Mouse (Mus musculus) layer of hippocampus, adult 18-20 months (tissue): ENCODE data around the gene Pklr. TPM values are rescaled to one million over a fixed set of nuclear protein-coding genes. Genes with fewer than 3 reads are reported as not detected.

Experiments
- DNase-seq, 2 experiments: peaks; one replicate each; pipeline ENCODE4 v3.0.0; 2022; ENCODE audit warnings: low spot score in 2 of 2
- total RNA-seq, 2 experiments: library from RNA; stranded (reverse); gene quantifications; 2 replicates each; pipeline ENCODE4 v1.2.3; 2021

The Pklr gene
- total RNA-seq, 2 experiments from 2014 or later: 0.15 TPM; not detected in 1

DNA sequence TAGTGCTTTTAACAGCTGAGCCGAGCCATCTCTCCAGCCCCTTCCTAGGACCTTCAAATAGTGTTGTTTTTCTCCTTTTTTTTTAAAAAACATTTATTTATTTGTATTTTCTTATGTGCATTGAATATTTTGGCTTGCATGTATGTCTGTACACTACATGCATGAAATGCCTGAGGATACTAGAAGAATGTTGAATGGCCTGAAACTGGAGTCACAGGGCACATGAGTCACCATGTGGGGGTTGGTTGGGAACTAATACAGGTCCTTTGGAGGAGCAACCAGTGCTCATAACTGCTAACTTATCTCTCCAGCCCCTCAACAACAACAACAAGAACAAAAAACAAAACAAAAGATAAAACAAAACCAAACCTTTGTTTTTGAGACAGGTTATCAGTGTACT lies 27.2 kb downstream of the Pklr start:
- no peak for DNase-seq

DNA sequence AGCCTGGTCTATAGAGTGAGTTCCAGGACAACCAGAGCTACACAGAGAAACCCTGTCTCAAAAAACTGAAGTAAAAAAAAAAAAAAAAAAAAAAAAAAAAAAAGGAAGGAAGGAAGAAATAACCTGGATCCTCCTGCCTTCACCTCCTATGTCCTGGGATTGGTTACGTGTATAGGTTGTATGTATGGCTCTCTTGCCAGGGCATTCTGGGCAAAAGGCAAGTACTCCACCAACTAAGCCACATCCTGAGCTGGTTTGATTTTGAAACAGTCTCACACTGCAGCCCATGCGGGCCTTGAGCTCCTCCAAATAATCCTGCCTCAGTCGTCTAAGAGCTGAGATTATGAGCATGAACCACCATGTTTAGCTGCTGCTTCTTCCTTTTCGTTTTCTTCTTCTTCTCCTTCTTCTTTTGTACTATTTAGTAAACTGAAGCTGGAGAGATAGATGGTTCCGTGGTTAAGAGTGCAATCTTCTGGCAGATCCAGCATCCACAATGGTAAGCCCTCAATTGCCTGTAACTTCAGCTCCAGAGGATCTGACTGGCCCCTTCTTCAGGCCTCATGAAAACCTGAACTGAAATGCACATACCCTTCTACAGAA lies 27.8 kb downstream of the Pklr start:
- no peak for DNase-seq

DNA sequence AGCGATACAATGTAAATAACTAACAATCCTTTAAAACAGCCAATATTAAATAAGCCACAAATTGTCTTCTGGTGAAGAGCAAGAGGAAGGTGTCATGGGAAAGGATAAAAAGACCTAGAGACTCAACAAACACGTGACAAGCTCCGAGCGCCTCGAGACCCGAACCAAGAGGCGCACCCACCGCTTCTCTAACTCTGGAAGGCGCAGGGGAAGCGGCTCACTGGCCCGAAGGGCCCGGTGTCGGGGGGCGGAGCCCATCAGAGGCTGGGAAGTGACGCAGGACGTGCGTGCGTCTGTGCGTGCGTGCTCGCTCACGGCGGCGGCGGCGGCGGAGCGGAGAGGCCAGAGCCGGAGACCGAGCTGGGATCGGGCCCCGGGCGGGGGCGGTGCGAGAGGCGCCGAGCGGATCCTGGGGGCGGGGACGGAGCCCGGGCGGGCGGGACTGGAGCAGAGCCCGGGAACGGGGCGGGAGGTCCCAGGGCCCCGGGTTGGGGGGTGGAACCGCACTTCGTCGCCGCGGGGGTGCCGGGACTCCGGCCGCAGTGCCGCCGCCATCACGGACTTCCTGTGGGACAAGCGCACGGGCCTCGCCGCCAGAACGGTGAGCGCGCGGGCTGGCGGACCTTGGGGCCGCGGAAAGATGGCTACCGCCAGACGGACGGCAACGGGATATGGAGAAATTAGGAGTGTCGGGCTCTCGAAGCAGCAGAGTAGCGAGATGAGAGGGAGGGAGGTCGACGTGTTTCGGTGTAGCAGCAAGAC lies 28.7 kb downstream of the Pklr start, which contains the start of gene Clk2:
Clk2 (plus strand) TSS at position 290 of the 762 bp plus-strand sequence.
- peak; percentile 93 to 95 for DNase-seq

DNA sequence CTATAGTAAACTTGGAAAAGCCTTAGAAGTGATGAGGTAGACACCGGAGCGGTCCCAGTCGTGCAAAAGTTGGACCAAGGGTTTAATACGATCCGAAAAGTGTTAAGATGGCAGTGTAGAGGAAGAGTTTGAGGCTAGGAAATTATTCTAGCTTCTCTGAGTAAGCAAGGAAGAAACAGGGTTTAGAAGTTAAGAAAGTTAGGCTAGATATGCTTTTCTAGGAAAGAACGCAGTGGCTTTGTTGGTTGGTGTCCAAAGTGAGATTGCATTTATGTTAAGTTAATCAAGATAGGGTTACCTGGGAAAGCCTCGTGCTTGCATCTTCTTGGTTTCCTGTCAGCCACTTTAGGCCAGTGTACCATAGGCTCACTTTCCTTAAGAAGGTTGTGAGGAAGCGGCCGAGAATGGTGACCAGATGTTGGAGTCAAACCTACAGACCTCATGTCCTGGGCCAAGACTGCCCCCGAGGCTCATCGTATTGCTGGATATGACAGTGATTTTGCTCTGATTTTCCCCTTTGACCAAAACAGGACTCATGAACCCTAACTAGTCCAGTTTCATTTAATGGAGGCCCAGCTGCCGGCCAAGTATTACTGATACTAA lies 29.4 kb downstream of the Pklr start:
- no peak for DNase-seq

DNA sequence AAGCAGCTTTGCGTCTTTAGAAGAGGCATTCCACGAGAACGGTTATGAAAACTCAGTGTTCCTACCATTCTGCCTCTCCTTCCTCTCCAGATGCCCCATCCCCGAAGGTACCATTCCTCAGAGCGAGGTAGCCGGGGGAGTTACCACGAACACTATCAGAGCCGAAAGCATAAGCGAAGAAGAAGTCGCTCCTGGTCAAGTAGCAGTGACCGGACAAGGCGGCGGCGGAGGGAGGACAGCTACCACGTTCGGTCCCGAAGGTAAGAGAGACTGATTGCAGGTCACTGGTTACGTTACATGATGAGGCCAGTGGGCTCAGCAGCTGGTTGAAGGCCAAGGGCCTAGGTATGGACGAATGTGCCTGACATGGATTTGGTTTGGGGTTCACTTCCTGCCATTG lies 31.0 kb downstream of the Pklr start:
- no peak for DNase-seq

DNA sequence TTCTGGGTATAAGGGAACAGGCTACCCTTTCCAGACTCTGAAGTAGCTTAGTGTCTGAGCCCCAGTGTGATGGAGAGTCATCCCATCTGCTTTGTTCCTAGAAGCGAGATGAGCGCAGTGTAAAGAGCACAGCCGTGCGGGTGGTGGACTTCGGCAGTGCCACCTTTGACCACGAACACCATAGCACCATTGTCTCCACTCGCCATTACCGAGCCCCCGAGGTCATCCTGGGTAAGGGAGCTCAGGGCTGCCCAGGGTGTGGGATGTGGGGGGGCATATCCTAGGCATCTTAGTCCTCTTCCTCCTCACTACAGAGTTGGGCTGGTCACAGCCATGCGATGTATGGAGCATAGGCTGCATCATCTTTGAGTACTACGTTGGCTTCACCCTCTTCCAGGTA lies 38.9 kb downstream of the Pklr start:
- no peak for DNase-seq

DNA sequence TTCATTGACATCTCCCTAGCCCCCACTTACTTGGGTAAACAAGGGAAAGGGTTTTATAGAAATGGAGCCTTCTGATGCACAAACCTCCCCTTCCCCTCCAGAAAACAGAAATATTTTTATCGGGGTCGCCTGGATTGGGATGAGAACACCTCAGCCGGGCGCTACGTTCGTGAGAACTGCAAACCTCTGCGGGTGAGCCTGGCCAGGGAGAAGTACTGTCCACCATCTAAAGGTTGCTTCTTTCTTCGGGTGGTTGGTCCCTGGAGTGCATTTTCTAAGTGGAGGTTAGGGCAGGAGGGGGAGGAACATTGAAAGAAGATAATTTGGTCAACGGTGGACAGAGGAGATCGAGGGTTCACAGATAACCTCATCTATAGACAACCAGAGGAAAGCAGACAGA lies 39.6 kb downstream of the Pklr start:
- DNase-seq: no peak

DNA sequence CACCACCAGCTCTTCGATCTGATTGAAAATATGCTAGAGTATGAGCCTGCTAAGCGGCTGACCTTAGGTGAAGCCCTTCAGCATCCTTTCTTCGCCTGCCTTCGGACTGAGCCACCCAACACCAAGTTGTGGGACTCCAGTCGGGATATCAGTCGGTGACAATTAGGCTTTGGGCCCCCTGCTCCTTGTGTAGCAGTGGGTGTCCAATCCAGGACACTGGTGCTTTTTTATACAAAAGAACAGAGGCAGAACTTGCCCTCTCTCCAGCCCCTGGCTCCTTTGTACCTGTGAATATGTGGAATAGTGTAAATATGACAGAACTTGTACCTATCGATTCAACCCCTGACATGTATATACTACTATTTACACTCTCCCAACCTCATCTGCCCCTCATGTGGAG lies 40.5 kb downstream of the Pklr start:
- no peak for DNase-seq

DNA sequence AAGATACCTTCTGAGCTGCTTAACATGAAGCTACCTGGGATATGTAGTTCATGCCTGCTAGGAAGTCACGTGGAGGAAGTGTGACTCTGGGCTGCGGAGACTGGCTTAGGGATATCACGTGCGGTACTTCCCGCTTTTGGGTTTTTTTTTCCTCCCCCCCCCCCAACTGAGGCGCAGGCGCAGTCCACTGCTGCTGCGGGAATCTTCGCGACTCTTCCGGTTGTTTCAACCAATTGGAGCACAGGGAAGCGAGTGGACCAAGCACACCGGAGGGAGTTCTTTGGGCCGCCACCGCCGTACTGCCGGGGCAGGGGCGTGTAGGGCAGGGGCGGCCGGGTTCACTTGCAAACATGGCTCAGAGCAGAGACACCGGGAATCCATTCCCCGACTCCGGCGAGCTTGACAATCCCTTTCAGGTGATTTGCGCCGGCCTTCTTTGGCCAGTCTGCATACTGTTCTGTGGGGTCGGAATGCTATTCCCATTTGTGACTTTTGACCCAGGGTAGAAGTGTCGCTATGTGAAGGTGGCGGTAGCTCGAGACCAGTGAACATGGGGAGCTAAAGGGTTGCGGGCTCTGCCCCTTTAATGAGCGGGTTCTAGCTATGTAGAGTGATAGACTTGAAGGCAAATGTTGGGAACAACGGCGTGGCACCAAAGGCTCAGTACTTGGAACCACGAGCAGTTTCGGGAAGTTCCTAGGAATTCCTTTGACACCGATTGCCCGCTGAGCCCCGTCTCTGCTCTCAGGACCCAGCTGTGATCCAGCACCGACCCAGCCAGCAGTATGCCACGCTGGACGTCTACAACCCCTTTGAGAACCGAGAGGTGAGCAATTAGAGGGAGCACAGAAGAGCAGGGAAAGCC lies 41.5 kb downstream of the Pklr start, which contains the start of gene Scamp3:
Scamp3 (plus strand) TSS at position 232 of the 865 bp plus-strand sequence.
- peak; percentile 80 to 94 for DNase-seq

DNA sequence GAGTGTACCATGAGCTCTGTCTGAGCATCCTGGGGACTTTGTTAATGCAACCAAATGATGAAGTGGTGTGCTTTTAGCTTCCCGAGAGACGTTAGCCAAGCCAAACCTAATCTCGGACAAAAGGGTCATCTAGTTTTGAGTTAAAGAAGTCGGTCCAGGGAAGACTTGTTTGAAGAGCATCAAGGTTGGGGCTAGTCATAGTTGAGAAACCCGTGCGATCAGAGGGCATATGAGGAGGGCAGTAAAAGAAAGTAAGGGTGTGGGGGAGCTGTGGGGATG lies 42.1 kb downstream of the Pklr start:
- DNase-seq: no peak

DNA sequence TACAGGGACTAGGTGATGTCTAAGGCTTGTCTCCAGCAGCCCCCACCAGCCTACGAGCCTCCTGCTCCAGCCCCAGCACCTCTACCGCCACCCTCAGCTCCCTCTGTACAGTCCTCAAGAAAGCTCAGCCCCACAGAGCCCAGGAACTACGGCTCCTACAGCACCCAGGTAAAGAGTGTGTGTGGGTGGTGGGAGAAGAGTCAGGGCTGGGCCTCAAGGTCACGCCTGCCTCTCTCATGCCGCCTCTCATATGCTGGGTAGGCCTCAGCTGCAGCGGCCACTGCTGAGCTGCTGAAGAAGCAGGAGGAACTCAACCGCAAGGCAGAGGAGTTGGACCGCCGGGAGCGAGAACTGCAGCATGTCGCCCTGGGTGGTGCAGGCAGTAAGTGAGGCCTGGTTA lies 43.1 kb downstream of the Pklr start:
- no peak for DNase-seq

DNA sequence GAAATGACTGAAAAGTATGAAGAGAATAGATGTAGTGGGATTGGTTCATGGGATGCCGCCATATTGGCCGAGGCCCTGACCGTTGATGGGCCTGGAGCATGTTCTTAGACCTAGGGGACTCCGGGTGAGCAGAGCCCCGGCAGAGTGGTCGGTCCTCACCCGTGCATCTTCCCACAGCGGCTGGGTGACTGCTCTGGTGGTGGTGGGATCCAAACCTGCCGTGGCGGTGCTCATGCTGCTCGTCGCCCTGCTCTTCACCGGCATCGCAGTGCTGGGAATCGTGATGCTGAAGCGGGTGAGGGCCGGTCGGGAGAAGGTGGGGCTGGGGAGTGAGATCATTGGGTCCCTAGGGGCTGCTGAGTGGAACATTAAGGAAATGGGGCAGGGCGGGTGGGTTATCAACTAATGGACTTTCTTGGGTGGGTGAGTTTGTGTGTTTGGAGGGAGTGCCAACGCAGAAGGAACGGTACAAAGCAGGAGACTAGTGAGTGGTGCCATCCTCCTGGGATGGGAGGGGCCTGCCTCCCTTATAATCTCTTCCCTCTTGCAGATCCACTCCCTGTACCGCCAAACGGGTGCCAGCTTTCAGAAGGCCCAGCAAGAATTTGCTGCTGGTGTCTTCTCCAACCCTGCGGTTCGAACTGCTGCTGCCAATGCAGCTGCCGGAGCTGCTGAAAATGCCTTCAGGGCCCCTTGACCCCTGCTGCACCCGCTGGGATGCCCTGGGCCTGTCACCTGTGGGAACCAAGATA lies 46.0 kb downstream of the Pklr start:
- DNase-seq: no peak

DNA sequence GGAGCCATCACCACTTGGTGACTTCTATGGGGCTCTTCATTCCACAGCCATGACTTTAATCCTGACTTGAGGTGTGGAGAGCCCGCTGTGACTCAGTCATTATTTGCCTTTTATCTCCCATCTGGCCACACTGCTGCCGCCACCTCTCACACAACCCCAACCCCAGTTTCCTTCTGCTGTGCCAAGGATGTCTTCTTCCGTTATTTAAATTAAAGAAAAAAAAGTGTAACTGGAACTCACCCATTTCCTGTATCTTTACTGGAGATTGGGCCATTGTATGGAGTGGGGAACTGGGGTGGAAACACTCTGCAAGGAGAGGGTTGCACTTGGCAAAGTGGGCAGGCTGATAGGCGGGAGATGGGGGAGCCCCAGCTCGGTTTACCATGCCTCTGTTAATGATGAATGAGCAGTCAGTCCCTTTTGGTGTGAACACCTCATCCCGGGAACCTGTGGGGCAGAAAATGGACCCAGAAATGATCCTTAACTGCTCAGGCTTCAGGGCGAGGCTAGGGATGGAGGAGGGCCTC lies 46.7 kb downstream of the Pklr start:
- no peak for DNase-seq

DNA sequence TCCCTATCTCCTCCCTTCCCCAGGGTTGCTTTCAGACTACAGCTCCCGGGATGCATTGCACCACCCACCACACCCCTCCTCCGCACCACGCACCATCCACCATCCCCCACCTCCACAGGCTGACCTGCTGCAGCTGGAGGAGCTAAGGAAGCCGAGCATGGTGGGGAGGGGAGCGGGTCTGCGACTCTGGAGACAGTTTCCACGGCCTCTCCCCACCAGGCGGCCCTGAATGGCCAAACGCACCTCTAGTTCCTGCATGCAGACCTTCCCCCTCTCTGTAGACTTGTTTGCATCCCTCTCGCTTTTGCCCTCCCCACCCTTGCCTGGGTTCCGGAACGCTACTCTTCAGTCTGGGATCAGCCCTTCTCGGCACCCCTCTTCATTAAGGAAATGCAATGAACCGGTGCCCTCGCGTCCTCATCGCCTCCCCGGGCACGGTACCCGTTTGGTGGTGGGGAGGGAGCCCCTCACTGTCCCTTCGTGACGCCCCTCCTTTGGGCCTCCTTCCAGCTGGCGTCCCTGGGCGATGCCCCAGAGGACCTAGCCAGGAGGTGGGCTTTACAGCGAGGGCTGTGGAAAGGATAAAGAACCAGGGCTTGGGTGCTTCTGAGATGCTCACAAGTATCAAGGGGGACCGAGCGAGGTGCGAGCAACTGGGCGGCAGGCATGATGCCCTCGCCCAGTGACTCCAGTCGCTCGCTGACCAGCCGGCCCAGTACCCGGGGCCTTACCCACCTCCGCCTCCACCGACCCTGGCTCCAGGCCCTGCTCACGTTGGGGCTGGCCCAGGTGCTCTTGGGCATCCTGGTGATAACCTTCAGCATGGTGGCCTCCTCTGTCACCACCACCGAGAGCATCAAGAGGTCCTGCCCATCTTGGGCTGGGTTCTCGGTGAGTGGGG lies 47.4 kb downstream of the Pklr start, which contains the start of gene Fam189b:
Fam189b (plus strand) TSS at position 86 of the 901 bp plus-strand sequence.
- peak; percentile 94 to 95 for DNase-seq

DNA sequence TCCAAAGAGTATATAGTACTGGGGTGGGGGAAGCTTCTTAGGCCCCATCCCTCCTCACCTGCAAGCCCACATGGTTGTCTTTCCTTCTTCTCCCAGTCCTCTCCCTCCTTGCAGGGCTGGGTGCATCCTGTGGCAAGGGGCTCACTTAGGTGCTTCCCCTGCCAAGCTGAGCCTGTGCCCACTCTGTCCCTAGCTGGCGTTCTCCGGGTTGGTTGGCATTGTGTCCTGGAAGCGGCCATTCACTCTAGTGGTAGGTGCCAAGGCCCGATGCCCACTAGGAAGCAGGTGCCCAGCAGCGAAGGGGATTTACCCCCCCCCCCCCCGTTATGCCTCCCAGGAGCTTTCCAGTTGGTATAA lies 48.0 kb downstream of the Pklr start:
- no peak for DNase-seq

DNA sequence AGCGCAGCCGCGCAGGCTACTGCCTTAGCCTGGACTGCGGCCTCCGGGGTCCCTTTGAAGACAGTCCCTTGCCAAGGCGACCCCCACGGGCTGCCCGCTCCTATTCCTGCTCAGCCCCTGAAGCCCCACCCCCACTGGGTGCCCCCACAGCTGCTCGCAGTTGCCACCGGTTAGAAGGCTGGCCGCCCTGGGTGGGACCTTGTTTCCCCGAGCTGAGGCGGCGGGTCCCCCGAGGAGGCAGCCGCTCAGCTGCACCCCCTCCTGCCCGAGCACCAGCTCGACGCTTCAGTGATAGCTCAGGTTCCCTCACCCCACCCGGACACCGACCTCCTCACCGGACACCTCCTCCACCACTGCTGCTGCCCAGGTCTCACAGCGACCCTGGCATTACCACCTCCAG lies 51.3 kb downstream of the Pklr start:
- DNase-seq: no peak

DNA sequence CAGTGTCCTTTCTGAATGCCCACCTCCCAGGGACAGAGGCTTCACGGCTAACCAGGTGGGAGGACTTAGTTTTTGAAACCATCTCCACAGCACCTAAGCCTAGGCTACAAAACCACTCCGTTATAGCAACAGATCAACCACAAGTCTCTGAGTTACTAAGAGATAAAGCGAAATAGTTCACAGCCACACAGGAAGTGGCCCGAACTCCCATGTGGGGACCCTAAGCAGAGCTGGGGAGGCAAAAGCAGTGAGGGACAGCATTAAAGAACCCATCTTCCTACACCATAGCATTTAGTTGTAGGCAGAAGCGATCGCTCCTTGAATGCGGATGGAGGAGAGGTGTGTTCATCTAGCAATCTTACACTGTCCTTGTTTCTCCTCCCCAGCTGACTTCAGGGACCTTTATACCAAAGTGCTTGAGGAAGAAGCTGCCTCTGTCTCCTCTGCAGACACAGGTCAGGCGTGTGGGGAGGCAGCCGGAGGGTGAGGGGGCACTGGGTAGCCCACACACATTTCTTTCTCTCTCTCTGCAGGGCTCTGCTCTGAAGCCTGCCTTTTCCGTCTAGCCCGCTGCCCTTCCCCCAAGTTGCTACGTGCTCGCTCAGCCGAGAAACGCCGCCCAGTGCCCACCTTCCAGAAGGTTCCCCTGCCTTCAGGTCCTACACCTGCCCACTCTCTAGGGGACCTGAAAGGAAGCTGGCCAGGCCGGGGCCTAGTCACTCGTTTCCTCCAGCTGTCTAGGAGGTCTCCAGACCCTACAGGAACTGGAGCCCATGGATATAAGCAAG lies 51.9 kb downstream of the Pklr start:
- no peak for DNase-seq

DNA sequence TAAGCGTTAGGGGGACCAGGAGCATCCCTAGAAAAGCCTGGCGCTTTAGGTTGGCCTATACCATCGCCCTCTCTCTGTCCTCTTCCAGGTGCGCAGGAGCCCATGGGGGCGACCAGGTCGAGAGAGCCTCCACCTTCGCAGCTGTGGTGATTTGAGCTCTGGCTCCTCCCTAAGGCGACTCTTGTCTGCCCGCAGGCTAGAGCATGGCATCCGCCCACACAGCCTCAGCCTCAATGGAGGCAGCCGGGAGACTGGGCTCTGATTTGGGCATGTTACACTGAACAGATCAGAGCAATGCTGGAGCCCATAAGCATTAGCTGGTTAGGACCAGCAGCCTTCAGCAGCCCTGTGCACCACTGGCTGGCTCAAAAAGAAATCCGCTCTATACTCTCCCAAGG lies 52.5 kb downstream of the Pklr start:
- DNase-seq: no peak

DNA sequence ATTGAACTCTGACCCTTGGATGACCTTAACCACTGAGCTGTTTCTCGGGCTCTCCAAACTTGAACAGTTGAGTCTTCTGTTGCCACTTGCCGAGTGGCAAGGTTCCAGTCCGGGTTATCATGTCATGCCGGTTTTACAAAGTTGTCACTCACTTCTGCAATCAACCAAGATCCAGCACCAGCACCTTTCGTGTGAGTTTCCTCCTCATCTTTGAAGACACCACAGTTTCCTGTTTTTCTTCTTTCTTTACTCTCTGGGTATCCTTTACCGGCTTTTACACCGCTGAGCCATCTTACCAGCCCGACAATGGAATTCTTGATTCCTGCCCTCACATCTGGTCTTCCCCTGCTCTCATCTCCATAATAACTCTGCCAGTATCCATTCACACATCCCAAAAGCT lies 54.5 kb downstream of the Pklr start:
- no peak for DNase-seq
